Mouse (Mus musculus) WW6 (cell line): Measurements from ENCODE around the gene Taf6l.
"Not testable (repeated sequence)": the region's sequence is repeated elsewhere in the genome, so short reads cannot be mapped to it uniquely, and the experiment has no call there.

Experiments used
- DNase-seq: peaks from one replicate; pipeline ENCODE4 v3.0.0-alpha.2; 2013; ENCODE audit warnings: low read depth, low spot score

Gene Taf6l

GRCm38 (mm10) chr19:8738911-8739310, 47.3 kb downstream of the Taf6l start:
- no peak for DNase-seq

GRCm38 (mm10) chr19:8736160-8736467, 50.1 kb downstream of the Taf6l start:
- DNase-seq: no peak

GRCm38 (mm10) chr19:8735389-8736159, 50.6 kb downstream of the Taf6l start, which contains the start of gene Wdr74:
TSS of gene Wdr74 (plus strand) at chr19:8735827.
- DNase-seq: peak; percentile 84

GRCm38 (mm10) chr19:8734334-8734733, 51.9 kb downstream of the Taf6l start:
- no peak for DNase-seq

- DNase-seq: not testable (repeated sequence)
These were observed 57.7 kb downstream of the Taf6l start for GRCm38 (mm10) chr19:8728335-8729099.

GRCm38 (mm10) chr19:8727495-8728114, 58.6 kb downstream of the Taf6l start:
- peak; percentile 58 for DNase-seq

GRCm38 (mm10) chr19:8726609-8727390, 59.4 kb downstream of the Taf6l start:
- no peak for DNase-seq

- no peak for DNase-seq
These were observed 61.1 kb downstream of the Taf6l start for GRCm38 (mm10) chr19:8725081-8725613.
